Mouse (Mus musculus): ENCODE data around the gene Crispld2. TPM values are rescaled to one million over a fixed set of nuclear protein-coding genes. Genes with fewer than 3 reads are reported as not detected.

Gene Crispld2
- polyA plus RNA-seq, 1 experiment, result not detected

- Histone ChIP-seq H3K36me3 (ENCODE audit: control insufficient read depth) (no peaks in the 10 kb centered on the region), H3K27me3 (ENCODE audit: control insufficient read depth) (no peaks in the 10 kb centered on the region), H3K9me3 (ENCODE audit: control insufficient read depth, low read length) (peaks cover 2% of the 10 kb centered on the region; the same call in 1 of the 2 replicates), H3K4me1 (ENCODE audit: control insufficient read depth) (no peaks in the 10 kb centered on the region), H3K4me3 (replicated peaks) (no peak overlapping the region)
- TF ChIP-seq GATA1 (IDR thresholded peaks at IDR 0.05; ENCODE audit: low read length) (no peak), TAL1 (IDR thresholded peaks at IDR 0.05; ENCODE audit: low read length) (no peak)
These were observed 70.5 kb downstream of the Crispld2 start for GRCm38 (mm10) chr8:120062742-120063141.

DNA sequence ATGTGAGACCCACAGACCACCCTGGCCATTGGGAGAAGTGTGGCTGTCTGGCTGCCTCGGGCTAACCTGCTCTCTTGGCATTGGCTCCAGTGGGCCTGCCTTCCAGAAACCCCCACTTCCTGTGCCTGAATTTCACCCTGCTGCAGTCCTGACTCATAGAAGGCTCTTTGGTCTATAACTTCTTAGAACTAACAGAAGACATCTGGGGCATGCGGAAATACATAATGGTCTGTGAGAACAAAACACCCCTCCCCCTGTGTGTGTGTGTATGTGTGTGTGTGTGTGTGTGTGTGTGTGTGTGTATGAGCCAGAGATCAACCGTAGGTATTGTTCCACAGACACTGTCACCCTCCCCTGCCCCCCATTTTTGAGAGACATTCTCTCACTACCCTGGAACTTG lies 71.1 kb downstream of the Crispld2 start:
- Histone ChIP-seq H3K4me1 (ENCODE audit: control insufficient read depth) (no peaks in the 10 kb centered on the region), H3K4me3 (replicated peaks) (no peak overlapping the region), H3K9me3 (ENCODE audit: control insufficient read depth, low read length) (peaks cover 2% of the 10 kb centered on the region; the same call in 1 of the 2 replicates), H3K36me3 (ENCODE audit: control insufficient read depth) (no peaks in the 10 kb centered on the region), H3K27me3 (ENCODE audit: control insufficient read depth) (no peaks in the 10 kb centered on the region)
- TF ChIP-seq TAL1 (IDR thresholded peaks at IDR 0.05; ENCODE audit: low read length), result no peak
- TF ChIP-seq GATA1 (IDR thresholded peaks at IDR 0.05; ENCODE audit: low read length), result no peak

DNA sequence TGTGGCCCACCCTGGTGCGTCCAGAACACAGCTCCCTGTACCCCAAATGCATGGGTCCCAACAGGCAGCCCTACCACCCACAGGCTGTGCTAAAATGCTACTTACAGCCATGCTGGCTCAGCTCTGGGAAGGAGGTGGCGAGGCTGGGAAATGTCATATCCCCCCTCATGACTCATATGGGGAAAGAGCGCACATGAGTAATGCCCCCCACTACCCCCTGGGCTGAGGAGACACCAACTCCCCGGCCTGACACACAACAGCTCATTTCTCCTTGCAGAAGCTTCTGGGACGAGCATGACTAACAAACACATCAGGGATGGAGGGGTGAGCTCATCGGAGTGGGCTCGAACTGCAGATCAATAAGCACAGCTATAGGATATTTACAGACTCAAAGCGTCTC lies 73.4 kb downstream of the Crispld2 start:
- Histone ChIP-seq H3K4me1 (ENCODE audit: control insufficient read depth) (no peaks in the 10 kb centered on the region), H3K9me3 (ENCODE audit: control insufficient read depth, low read length) (peaks cover 2% of the 10 kb centered on the region; the same call in 1 of the 2 replicates), H3K36me3 (ENCODE audit: control insufficient read depth) (no peaks in the 10 kb centered on the region), H3K27me3 (ENCODE audit: control insufficient read depth) (no peaks in the 10 kb centered on the region; the same call in 1 of the 2 replicates), H3K4me3 (replicated peaks) (no peak overlapping the region)
- TF ChIP-seq TAL1 (IDR thresholded peaks at IDR 0.05; ENCODE audit: low read length), result no peak
- no peak for TF ChIP-seq GATA1 (IDR thresholded peaks at IDR 0.05; ENCODE audit: low read length)

DNA sequence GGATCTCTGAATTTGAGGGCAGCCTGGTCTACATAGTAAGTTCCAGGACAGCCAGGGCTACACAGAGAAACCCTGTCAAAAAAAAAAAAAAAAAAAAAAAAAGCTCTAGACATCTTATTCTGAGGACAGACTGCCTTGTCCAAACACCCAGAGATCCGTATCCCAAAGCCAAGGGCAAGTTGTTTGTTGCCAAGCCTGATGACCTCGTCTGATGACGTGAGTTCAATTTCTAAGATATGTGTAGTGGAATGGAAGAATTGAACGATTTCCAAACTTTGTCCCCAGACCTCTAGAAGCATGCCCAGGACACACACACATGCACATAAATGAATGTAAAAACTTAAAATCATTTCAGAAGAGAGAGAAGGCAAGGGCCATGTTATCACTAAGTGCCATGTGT lies 74.0 kb downstream of the Crispld2 start:
- Histone ChIP-seq H3K36me3 (ENCODE audit: control insufficient read depth) (no peaks in the 10 kb centered on the region), H3K4me1 (ENCODE audit: control insufficient read depth) (no peaks in the 10 kb centered on the region), H3K4me3 (replicated peaks) (no peak overlapping the region), H3K27me3 (ENCODE audit: control insufficient read depth) (no peaks in the 10 kb centered on the region; the same call in 1 of the 2 replicates), H3K9me3 (ENCODE audit: control insufficient read depth, low read length) (no peaks in the 10 kb centered on the region)
- TF ChIP-seq GATA1 (IDR thresholded peaks at IDR 0.05; ENCODE audit: low read length) (no peak), TAL1 (IDR thresholded peaks at IDR 0.05; ENCODE audit: low read length) (no peak)

- Histone ChIP-seq H3K36me3 (ENCODE audit: control insufficient read depth) (no peaks in the 10 kb centered on the region), H3K4me3 (replicated peaks) (no peak overlapping the region), H3K4me1 (ENCODE audit: control insufficient read depth) (no peaks in the 10 kb centered on the region), H3K27me3 (ENCODE audit: control insufficient read depth) (no peaks in the 10 kb centered on the region; the same call in 1 of the 2 replicates), H3K9me3 (ENCODE audit: control insufficient read depth, low read length) (no peaks in the 10 kb centered on the region)
- TF ChIP-seq GATA1 (IDR thresholded peaks at IDR 0.05; ENCODE audit: low read length), result no peak
- TF ChIP-seq TAL1 (IDR thresholded peaks at IDR 0.05; ENCODE audit: low read length), result no peak
These were observed 75.9 kb downstream of the Crispld2 start for GRCm38 (mm10) chr8:120067936-120068668.

GRCm38 (mm10) chr8:120071684-120072083 lies 79.4 kb downstream of the Crispld2 start:
- TF ChIP-seq GATA1 (IDR thresholded peaks at IDR 0.05; ENCODE audit: low read length) (no peak), TAL1 (IDR thresholded peaks at IDR 0.05; ENCODE audit: low read length) (no peak)
- no peaks in the 10 kb centered on the region for H3K4me1 ChIP-seq (ENCODE audit: control insufficient read depth)
- no peaks in the 10 kb centered on the region for H3K9me3 ChIP-seq (ENCODE audit: control insufficient read depth, low read length)
- H3K36me3 ChIP-seq (ENCODE audit: control insufficient read depth), result no peaks in the 10 kb centered on the region
- no peak overlapping the region for H3K4me3 ChIP-seq (replicated peaks)
- peaks cover 4% of the 10 kb centered on the region for H3K27me3 ChIP-seq (ENCODE audit: control insufficient read depth)

- Histone ChIP-seq H3K4me1 (ENCODE audit: control insufficient read depth) (no peaks in the 10 kb centered on the region), H3K27me3 (ENCODE audit: control insufficient read depth) (peaks cover 4% of the 10 kb centered on the region), H3K4me3 (replicated peaks) (no peak overlapping the region), H3K36me3 (ENCODE audit: control insufficient read depth) (no peaks in the 10 kb centered on the region), H3K9me3 (ENCODE audit: control insufficient read depth, low read length) (no peaks in the 10 kb centered on the region)
- no peak for TF ChIP-seq GATA1 (IDR thresholded peaks at IDR 0.05; ENCODE audit: low read length)
- no peak for TF ChIP-seq TAL1 (IDR thresholded peaks at IDR 0.05; ENCODE audit: low read length)
These were observed 80.0 kb downstream of the Crispld2 start for GRCm38 (mm10) chr8:120072259-120072658.

DNA sequence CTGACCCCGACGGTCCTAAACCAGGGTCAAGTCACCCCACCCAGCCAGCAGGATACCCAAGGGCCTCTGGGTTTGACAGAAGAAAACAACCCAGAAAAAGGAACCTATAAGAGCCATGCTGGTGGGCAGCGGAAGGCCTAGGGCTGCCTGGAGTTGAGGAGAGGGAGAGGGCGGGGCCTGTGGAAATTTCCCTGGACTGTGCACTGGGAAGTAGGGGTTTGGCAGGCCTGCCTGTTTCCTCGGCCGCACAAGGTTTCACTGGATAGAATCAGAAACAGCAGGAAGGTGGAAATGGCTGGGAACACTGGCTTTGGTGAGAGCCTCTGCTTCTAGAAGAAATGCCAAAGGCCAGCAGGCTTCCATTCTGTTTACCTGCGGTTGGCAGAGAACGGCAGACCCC lies 80.6 kb downstream of the Crispld2 start:
- Histone ChIP-seq H3K36me3 (ENCODE audit: control insufficient read depth) (no peaks in the 10 kb centered on the region), H3K27me3 (ENCODE audit: control insufficient read depth) (peaks cover 4% of the 10 kb centered on the region), H3K9me3 (ENCODE audit: control insufficient read depth, low read length) (no peaks in the 10 kb centered on the region), H3K4me3 (replicated peaks) (no peak overlapping the region), H3K4me1 (ENCODE audit: control insufficient read depth) (no peaks in the 10 kb centered on the region)
- TF ChIP-seq TAL1 (IDR thresholded peaks at IDR 0.05; ENCODE audit: low read length) (no peak), GATA1 (IDR thresholded peaks at IDR 0.05; ENCODE audit: low read length) (no peak)

- no peaks in the 10 kb centered on the region for H3K4me1 ChIP-seq (ENCODE audit: control insufficient read depth)
- no peak for TF ChIP-seq GATA1 (IDR thresholded peaks at IDR 0.05; ENCODE audit: low read length)
- TF ChIP-seq TAL1 (IDR thresholded peaks at IDR 0.05; ENCODE audit: low read length), result no peak
- H3K36me3 ChIP-seq (ENCODE audit: control insufficient read depth), result no peaks in the 10 kb centered on the region
- H3K27me3 ChIP-seq (ENCODE audit: control insufficient read depth), result peaks cover 4% of the 10 kb centered on the region
- H3K9me3 ChIP-seq (ENCODE audit: control insufficient read depth, low read length), result no peaks in the 10 kb centered on the region
- no peak overlapping the region for H3K4me3 ChIP-seq (replicated peaks)
These were observed 82.3 kb downstream of the Crispld2 start for GRCm38 (mm10) chr8:120074516-120074915.
